Mouse (Mus musculus): ENCODE data around the gene Nampt. TPM values are rescaled to one million over a fixed set of nuclear protein-coding genes. Genes with fewer than 3 reads are reported as not detected.
A peak's percentile ranks its signal among the peaks of the same experiment; 100 is the strongest.

Gene Nampt
- total and polyA plus RNA-seq, 2 experiments from 2014 or later: 28.6 to 55.1 TPM

- Histone ChIP-seq H3K4me2 (ENCODE audit: low read depth) (no peak overlapping the region), H3K4me1 (ENCODE audit: insufficient read depth) (no peaks in the 10 kb centered on the region), H3K4me3 (ENCODE audit: low read depth, low read length) (no peak overlapping the region), H3K9me3 (ENCODE audit: low read length) (no peaks in the 10 kb centered on the region), H3K36me3 (ENCODE audit: insufficient read depth) (no peaks in the 10 kb centered on the region), H3K27me3 (ENCODE audit: insufficient read depth, low read length) (no peaks in the 10 kb centered on the region), H3K9ac (no peak overlapping the region), H3K27ac (ENCODE audit: low read depth, low read length) (no peak overlapping the region)
- TF ChIP-seq CTCF (IDR thresholded peaks at IDR 0.05; ENCODE audit: low read depth): no peak
- DNase-seq: no peak
- no peak for ATAC-seq
- WGBS: 70% methylated on average over 1 of the region's 1 CpGs
Measured at GRCm38 (mm10) chr12:32805559-32805958, 13.8 kb upstream of the Nampt start.

- TF ChIP-seq CTCF (IDR thresholded peaks at IDR 0.05; ENCODE audit: low read depth): peak; percentile 12; the same call in 1 of the 2 replicates
- WGBS: under 1% methylated on average over 58 of the region's 80 CpGs
- peak overlapping the region; percentile 96 for H3K27ac ChIP-seq (ENCODE audit: low read depth, low read length)
- H3K9me3 ChIP-seq (ENCODE audit: low read length): no peaks in the 10 kb centered on the region
- peak overlapping the region; percentile 82 for H3K4me3 ChIP-seq (ENCODE audit: low read depth, low read length)
- ATAC-seq: peak; percentile 95
- peak overlapping the region; percentile 82 for H3K9ac ChIP-seq
- peak overlapping the region; percentile 72 for H3K4me2 ChIP-seq (ENCODE audit: low read depth)
- no peaks in the 10 kb centered on the region for H3K4me1 ChIP-seq (ENCODE audit: insufficient read depth)
- DNase-seq: peak; percentile 98
- H3K36me3 ChIP-seq (ENCODE audit: insufficient read depth): no peaks in the 10 kb centered on the region
- no peaks in the 10 kb centered on the region for H3K27me3 ChIP-seq (ENCODE audit: insufficient read depth, low read length)
Measured at GRCm38 (mm10) chr12:32819823-32820605, 669 bp downstream of the Nampt start.

- Histone ChIP-seq H3K9ac (peak overlapping the region; percentile 82), H3K36me3 (ENCODE audit: insufficient read depth) (no peaks in the 10 kb centered on the region), H3K4me3 (ENCODE audit: low read depth, low read length) (peak overlapping the region; percentile 82), H3K4me1 (ENCODE audit: insufficient read depth) (no peaks in the 10 kb centered on the region), H3K9me3 (ENCODE audit: low read length) (no peaks in the 10 kb centered on the region), H3K27ac (ENCODE audit: low read depth, low read length) (peak overlapping the region; percentile 96), H3K4me2 (ENCODE audit: low read depth) (peak overlapping the region; percentile 72), H3K27me3 (ENCODE audit: insufficient read depth, low read length) (no peaks in the 10 kb centered on the region)
- ATAC-seq (peak; percentile 66), DNase-seq (peak; percentile 7)
- 2% methylated on average over 48 of the region's 49 CpGs for WGBS
- TF ChIP-seq CTCF (IDR thresholded peaks at IDR 0.05; ENCODE audit: low read depth): peak; percentile 34
Measured at GRCm38 (mm10) chr12:32820688-32821503, 1.6 kb downstream of the Nampt start.

GRCm38 (mm10) chr12:32821504-32822011 is 2.2 kb downstream of the Nampt start:
- Histone ChIP-seq H3K4me2 (ENCODE audit: low read depth) (peak overlapping the region; percentile 72), H3K36me3 (ENCODE audit: insufficient read depth) (no peaks in the 10 kb centered on the region), H3K27me3 (ENCODE audit: insufficient read depth, low read length) (no peaks in the 10 kb centered on the region), H3K4me1 (ENCODE audit: insufficient read depth) (no peaks in the 10 kb centered on the region), H3K9ac (no peak overlapping the region), H3K4me3 (ENCODE audit: low read depth, low read length) (peak overlapping the region; percentile 82), H3K27ac (ENCODE audit: low read depth, low read length) (no peak overlapping the region), H3K9me3 (ENCODE audit: low read length) (no peaks in the 10 kb centered on the region)
- DNase-seq: no peak
- 36% methylated on average over 2 of the region's 2 CpGs for WGBS
- no peak for TF ChIP-seq CTCF (IDR thresholded peaks at IDR 0.05; ENCODE audit: low read depth)
- ATAC-seq: no peak

- H3K4me3 ChIP-seq (ENCODE audit: low read depth, low read length): no peak overlapping the region
- DNase-seq (no peak), ATAC-seq (no peak)
- no peaks in the 10 kb centered on the region for H3K9me3 ChIP-seq (ENCODE audit: low read length)
- H3K4me1 ChIP-seq (ENCODE audit: insufficient read depth): no peaks in the 10 kb centered on the region
- H3K27ac ChIP-seq (ENCODE audit: low read depth, low read length): no peak overlapping the region
- no peak for TF ChIP-seq CTCF (IDR thresholded peaks at IDR 0.05; ENCODE audit: low read depth)
- no peak overlapping the region for H3K4me2 ChIP-seq (ENCODE audit: low read depth)
- H3K27me3 ChIP-seq (ENCODE audit: insufficient read depth, low read length): no peaks in the 10 kb centered on the region
- no peaks in the 10 kb centered on the region for H3K36me3 ChIP-seq (ENCODE audit: insufficient read depth)
- WGBS: 85% methylated on average over 4 of the region's 4 CpGs
- H3K9ac ChIP-seq: no peak overlapping the region
Measured at GRCm38 (mm10) chr12:32822066-32822465, 2.7 kb downstream of the Nampt start.

- ATAC-seq: no peak
- no peak overlapping the region for H3K9ac ChIP-seq
- no peaks in the 10 kb centered on the region for H3K27me3 ChIP-seq (ENCODE audit: insufficient read depth, low read length)
- DNase-seq: no peak
- 29% methylated on average over 6 of the region's 6 CpGs for WGBS
- no peak overlapping the region for H3K27ac ChIP-seq (ENCODE audit: low read depth, low read length)
- TF ChIP-seq CTCF (IDR thresholded peaks at IDR 0.05; ENCODE audit: low read depth): no peak
- no peaks in the 10 kb centered on the region for H3K4me1 ChIP-seq (ENCODE audit: insufficient read depth)
- H3K4me3 ChIP-seq (ENCODE audit: low read depth, low read length): no peak overlapping the region
- H3K36me3 ChIP-seq (ENCODE audit: insufficient read depth): no peaks in the 10 kb centered on the region
- H3K4me2 ChIP-seq (ENCODE audit: low read depth): no peak overlapping the region
- H3K9me3 ChIP-seq (ENCODE audit: low read length): no peaks in the 10 kb centered on the region
Measured at GRCm38 (mm10) chr12:32824586-32824985, 5.2 kb downstream of the Nampt start.

- H3K4me1 ChIP-seq (ENCODE audit: insufficient read depth): no peaks in the 10 kb centered on the region
- H3K27me3 ChIP-seq (ENCODE audit: insufficient read depth, low read length): no peaks in the 10 kb centered on the region
- DNase-seq (peak; percentile 41), ATAC-seq (no peak)
- no peak overlapping the region for H3K4me2 ChIP-seq (ENCODE audit: low read depth)
- H3K4me3 ChIP-seq (ENCODE audit: low read depth, low read length): no peak overlapping the region
- TF ChIP-seq CTCF (IDR thresholded peaks at IDR 0.05; ENCODE audit: low read depth): peak; percentile 64
- H3K9me3 ChIP-seq (ENCODE audit: low read length): no peaks in the 10 kb centered on the region
- H3K27ac ChIP-seq (ENCODE audit: low read depth, low read length): no peak overlapping the region
- H3K36me3 ChIP-seq (ENCODE audit: insufficient read depth): no peaks in the 10 kb centered on the region
- 32% methylated on average over 3 of the region's 3 CpGs for WGBS
- no peak overlapping the region for H3K9ac ChIP-seq
Measured at GRCm38 (mm10) chr12:32826971-32827370, 7.6 kb downstream of the Nampt start.
